Mouse (Mus musculus): ENCODE results near the gene Vdac1.

The Vdac1 gene

GRCm38 (mm10) chr11:52360471-52361277, at the start of gene Vdac1:
Vdac1 (plus strand) TSS chr11:52360860.
- DNase-seq: peak; percentile 94

GRCm38 (mm10) chr11:52314102-52314793, 46.4 kb upstream of the Vdac1 start:
- no peak for DNase-seq

- no peak for DNase-seq
These were observed 42.2 kb upstream of the Vdac1 start for GRCm38 (mm10) chr11:52318445-52318844.

- no peak for DNase-seq
These were observed 41.0 kb upstream of the Vdac1 start for GRCm38 (mm10) chr11:52319664-52320063.

GRCm38 (mm10) chr11:52320529-52320928, 40.1 kb upstream of the Vdac1 start:
- no peak for DNase-seq

- DNase-seq: no peak
These were observed 39.1 kb upstream of the Vdac1 start for GRCm38 (mm10) chr11:52321540-52321939.

GRCm38 (mm10) chr11:52324442-52325367, 36.0 kb upstream of the Vdac1 start:
- no peak for DNase-seq

GRCm38 (mm10) chr11:52327313-52327712, 33.3 kb upstream of the Vdac1 start:
- DNase-seq: no peak

GRCm38 (mm10) chr11:52332421-52333118, 28.1 kb upstream of the Vdac1 start:
- DNase-seq: peak; percentile 56

- peak; percentile 47 for DNase-seq
These were observed 27.0 kb upstream of the Vdac1 start for GRCm38 (mm10) chr11:52333616-52334015.

- no peak for DNase-seq
These were observed 25.4 kb upstream of the Vdac1 start for GRCm38 (mm10) chr11:52335263-52335662.

GRCm38 (mm10) chr11:52335924-52336323, 24.7 kb upstream of the Vdac1 start:
- no peak for DNase-seq

GRCm38 (mm10) chr11:52337651-52338295, 22.9 kb upstream of the Vdac1 start:
- peak; percentile 35 for DNase-seq

GRCm38 (mm10) chr11:52338351-52338750, 22.3 kb upstream of the Vdac1 start:
- no peak for DNase-seq

GRCm38 (mm10) chr11:52339098-52339497, 21.6 kb upstream of the Vdac1 start:
- DNase-seq: no peak

- no peak for DNase-seq
These were observed 21.1 kb upstream of the Vdac1 start for GRCm38 (mm10) chr11:52339512-52339911.

- no peak for DNase-seq
These were observed 20.4 kb upstream of the Vdac1 start for GRCm38 (mm10) chr11:52340123-52340864.

GRCm38 (mm10) chr11:52341001-52341400, 19.7 kb upstream of the Vdac1 start:
- peak; percentile 57 for DNase-seq

GRCm38 (mm10) chr11:52341476-52341875, 19.2 kb upstream of the Vdac1 start:
- DNase-seq: no peak

GRCm38 (mm10) chr11:52342296-52342695, 18.4 kb upstream of the Vdac1 start:
- DNase-seq: no peak

GRCm38 (mm10) chr11:52343162-52343561, 17.5 kb upstream of the Vdac1 start:
- peak; percentile 89 for DNase-seq

Measured in kidney, postnatal 10 days (tissue).